Mouse (Mus musculus) spleen, adult 12 weeks (tissue): ENCODE data around the gene Tefm.
"Not testable (repeated sequence)": the region's sequence is repeated elsewhere in the genome, so short reads cannot be mapped to it uniquely, and the experiment has no call there.

ENCODE experiments used
- DNase-seq: peaks from one replicate; pipeline ENCODE4 v3.0.0; 2022; ENCODE audit warnings: low spot score

Gene Tefm

GRCm38 (mm10) chr11:80156841-80157240 lies 14.9 kb upstream of the Tefm start:
- no peak for DNase-seq

GRCm38 (mm10) chr11:80155961-80156360 lies 14.0 kb upstream of the Tefm start:
- DNase-seq, result no peak

- no peak for DNase-seq
Measured at GRCm38 (mm10) chr11:80155541-80155940, 13.6 kb upstream of the Tefm start.

- no peak for DNase-seq
Measured at GRCm38 (mm10) chr11:80154501-80154900, 12.5 kb upstream of the Tefm start.

GRCm38 (mm10) chr11:80153857-80154495 lies 12.0 kb upstream of the Tefm start, which contains the start of gene Adap2:
TSS of gene Adap2 (plus strand) at chr11:80154105.
- peak; percentile 84 for DNase-seq

- DNase-seq, result no peak
Measured at GRCm38 (mm10) chr11:80152376-80152775, 10.4 kb upstream of the Tefm start.

- no peak for DNase-seq
Measured at GRCm38 (mm10) chr11:80151541-80151940, 9.6 kb upstream of the Tefm start.

GRCm38 (mm10) chr11:80150566-80150965 lies 8.6 kb upstream of the Tefm start:
- DNase-seq, result no peak

GRCm38 (mm10) chr11:80149412-80150023 lies 7.5 kb upstream of the Tefm start:
- no peak for DNase-seq

- DNase-seq, result not testable (repeated sequence)
Measured at GRCm38 (mm10) chr11:80148974-80149373, 7.0 kb upstream of the Tefm start.

GRCm38 (mm10) chr11:80148313-80148712 lies 6.3 kb upstream of the Tefm start:
- no peak for DNase-seq

GRCm38 (mm10) chr11:80147748-80148147 lies 5.8 kb upstream of the Tefm start:
- DNase-seq, result no peak

GRCm38 (mm10) chr11:80145787-80146275 lies 3.9 kb upstream of the Tefm start:
- DNase-seq, result no peak

- DNase-seq, result no peak
Measured at GRCm38 (mm10) chr11:80142872-80143271, 897 bp upstream of the Tefm start.

GRCm38 (mm10) chr11:80137773-80138172 lies 4.2 kb downstream of the Tefm start:
- no peak for DNase-seq

GRCm38 (mm10) chr11:80136786-80137185 lies 5.2 kb downstream of the Tefm start:
- no peak for DNase-seq

- no peak for DNase-seq
Measured at GRCm38 (mm10) chr11:80135954-80136683, 5.9 kb downstream of the Tefm start.

- no peak for DNase-seq
Measured at GRCm38 (mm10) chr11:80134744-80135143, 7.2 kb downstream of the Tefm start.

- no peak for DNase-seq
Measured at GRCm38 (mm10) chr11:80132050-80132449, 9.9 kb downstream of the Tefm start.

- DNase-seq, result no peak
Measured at GRCm38 (mm10) chr11:80116411-80116810, 25.6 kb downstream of the Tefm start.

- no peak for DNase-seq
Measured at GRCm38 (mm10) chr11:80104407-80104806, 37.6 kb downstream of the Tefm start.

GRCm38 (mm10) chr11:80101298-80101697 lies 40.7 kb downstream of the Tefm start:
- no peak for DNase-seq

GRCm38 (mm10) chr11:80098444-80099056 lies 43.4 kb downstream of the Tefm start:
- no peak for DNase-seq
